Mouse (Mus musculus) stomach, postnatal 0 days (tissue): ENCODE measurements around the gene Cnr1.

ENCODE experiments used
- CTCF ChIP-seq: IDR thresholded peaks from 2 replicates; pipeline ENCODE4 v1.5.1; 2016; ENCODE audit warnings: antibody characterized with exemption, low read depth, mild to moderate bottlenecking, moderate library complexity
- EP300 ChIP-seq: optimal IDR thresholded peaks from 2 replicates; pipeline ENCODE3; 2016; ENCODE audit warnings: antibody characterized with exemption

GRCm38 (mm10) chr4:33957398-33957797 is 33.0 kb downstream of the Cnr1 start:
- no peak for TF ChIP-seq CTCF
- no peak for TF ChIP-seq EP300
